Mouse (Mus musculus) testis, adult 2 months (tissue): ENCODE results near the gene Pofut2.

Experiments used
- CTCF ChIP-seq: fragments of 200-500 bp; IDR thresholded peaks from 2 replicates; pipeline ENCODE4 v1.5.1; 2012; ENCODE audit warnings: low read depth, mild to moderate bottlenecking, inconsistent platforms, low read length, moderate library complexity; ENCODE audit not compliant: control insufficient read depth, insufficient read depth, insufficient replicate concordance
- POLR2A ChIP-seq: fragments of 200-500 bp; IDR thresholded peaks from 2 replicates; pipeline ENCODE4 v1.6.1; 2012; ENCODE audit warnings: low read depth, mild to moderate bottlenecking, inconsistent platforms, low read length, moderate library complexity; ENCODE audit not compliant: control insufficient read depth

DNA sequence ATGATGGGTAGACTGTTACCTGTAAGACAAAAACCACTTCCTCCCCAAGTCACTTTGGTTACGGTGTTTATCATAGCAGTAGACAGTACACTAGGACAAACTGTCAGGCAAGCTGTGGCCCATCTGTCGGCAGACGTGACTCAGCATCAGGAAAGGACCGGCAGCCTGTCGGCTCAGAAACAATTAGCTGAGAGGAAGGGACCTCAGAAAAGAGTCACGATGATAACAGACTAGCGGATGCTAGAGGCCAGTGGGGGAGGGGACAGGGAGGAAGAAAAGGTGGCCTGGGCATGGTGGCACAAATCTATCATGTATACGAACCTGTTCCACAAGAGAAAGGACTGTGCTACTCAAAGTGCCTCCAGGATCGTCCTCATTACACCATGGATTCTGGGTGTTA lies 33.6 kb upstream of the Pofut2 start:
- TF ChIP-seq CTCF (no peak), POLR2A (no peak)
